Mouse (Mus musculus) limb, embryonic 10.5 days (tissue): ENCODE measurements around the gene Zdhhc22. TPM values are rescaled to one million over a fixed set of nuclear protein-coding genes. Genes with fewer than 3 reads are reported as not detected.

Experiments used
- DNase-seq: peaks from one replicate; pipeline ENCODE4 v3.0.0-alpha.2; 2017; ENCODE audit warnings: low spot score
- H3K27ac ChIP-seq: fragments of 300-500 bp; sonication (generic); 2 replicates; pipeline ENCODE4 v1.5.1; 2016; ENCODE audit warnings: mild to moderate bottlenecking
- H3K27me3 ChIP-seq: fragments of 300-500 bp; sonication (generic); 2 replicates; pipeline ENCODE4 v1.6.1; 2016; ENCODE audit warnings: low read depth, mild to moderate bottlenecking; ENCODE audit not compliant: poor library complexity, severe bottlenecking
- H3K36me3 ChIP-seq: fragments of 300-500 bp; sonication (generic); 2 replicates; pipeline ENCODE4 v1.6.1; 2016; ENCODE audit warnings: mild to moderate bottlenecking, moderate library complexity
- H3K4me1 ChIP-seq: fragments of 300-500 bp; sonication (generic); 2 replicates; pipeline ENCODE4 v1.6.1; 2016
- H3K4me3 ChIP-seq: fragments of 300-500 bp; sonication (generic); 2 replicates; pipeline ENCODE4 v1.5.1; 2016; ENCODE audit warnings: mild to moderate bottlenecking, moderate library complexity
- H3K9me3 ChIP-seq: fragments of 300-500 bp; sonication (generic); replicated peaks from 2 replicates; pipeline ENCODE4 v1.6.1; 2016; ENCODE audit warnings: mild to moderate bottlenecking
- WGBS: fragments of 180-500 bp; shearing (Covaris S2); methylation state at CpG from one replicate; pipeline ENCODE4 v1.1.7; 2016; 5-methylcytosine and 5-hydroxymethylcytosine counted together
- polyA plus RNA-seq: library from polyadenylated mRNA; unstranded; fragments of >200 nt; fragmentation: Nextera tagmentation; extraction: Ambion mirVana; gene quantifications from 2 replicates; pipeline ENCODE4 v1.2.1, GENCODE M21; 2016

Gene Zdhhc22
- polyA plus RNA-seq, 1 experiment from 2014 or later: 0.04 TPM

GRCm38 (mm10) chr12:87017041-87017440 is 26.8 kb upstream of the Zdhhc22 start:
- Histone ChIP-seq H3K9me3 (no peaks in the 10 kb centered on the region), H3K4me1 (no peaks in the 10 kb centered on the region), H3K4me3 (no peak overlapping the region), H3K27me3 (no peaks in the 10 kb centered on the region), H3K36me3 (no peaks in the 10 kb centered on the region), H3K27ac (no peak overlapping the region)
- WGBS: 48% methylated on average over 3 of the region's 3 CpGs
- DNase-seq: no peak

GRCm38 (mm10) chr12:87004596-87004995 is 14.4 kb upstream of the Zdhhc22 start:
- WGBS: 81% methylated on average over 4 of the region's 4 CpGs
- Histone ChIP-seq H3K27me3 (no peaks in the 10 kb centered on the region), H3K9me3 (no peaks in the 10 kb centered on the region), H3K4me3 (no peak overlapping the region), H3K4me1 (no peaks in the 10 kb centered on the region), H3K36me3 (no peaks in the 10 kb centered on the region), H3K27ac (no peak overlapping the region)
- DNase-seq: no peak

GRCm38 (mm10) chr12:87003606-87004005 is 13.4 kb upstream of the Zdhhc22 start:
- Histone ChIP-seq H3K9me3 (no peaks in the 10 kb centered on the region), H3K4me1 (no peaks in the 10 kb centered on the region), H3K27ac (no peak overlapping the region), H3K4me3 (no peak overlapping the region), H3K27me3 (no peaks in the 10 kb centered on the region), H3K36me3 (no peaks in the 10 kb centered on the region)
- DNase-seq: no peak
- WGBS: 62% methylated on average over 3 of the region's 3 CpGs

- Histone ChIP-seq H3K27me3 (no peaks in the 10 kb centered on the region), H3K4me1 (no peaks in the 10 kb centered on the region), H3K36me3 (no peaks in the 10 kb centered on the region), H3K9me3 (no peaks in the 10 kb centered on the region), H3K4me3 (no peak overlapping the region), H3K27ac (no peak overlapping the region)
- no peak for DNase-seq
- 75% methylated on average over 7 of the region's 7 CpGs for WGBS
Observed at GRCm38 (mm10) chr12:87002815-87003214, 12.6 kb upstream of the Zdhhc22 start.

- no peak overlapping the region for H3K27ac ChIP-seq
- no peaks in the 10 kb centered on the region for H3K4me1 ChIP-seq
- DNase-seq: no peak
- no peaks in the 10 kb centered on the region for H3K9me3 ChIP-seq
- H3K36me3 ChIP-seq: no peaks in the 10 kb centered on the region
- H3K4me3 ChIP-seq: no peak overlapping the region
- WGBS: 60% methylated on average over 7 of the region's 7 CpGs
- no peaks in the 10 kb centered on the region for H3K27me3 ChIP-seq
Observed at GRCm38 (mm10) chr12:87002209-87002608, 12.0 kb upstream of the Zdhhc22 start.

GRCm38 (mm10) chr12:87000840-87001176 is 10.6 kb upstream of the Zdhhc22 start:
- WGBS: 59% methylated on average over 6 of the region's 6 CpGs

GRCm38 (mm10) chr12:87000151-87000839 is 10.1 kb upstream of the Zdhhc22 start:
- H3K4me3 ChIP-seq: no peak overlapping the region
- H3K27me3 ChIP-seq: no peaks in the 10 kb centered on the region
- no peaks in the 10 kb centered on the region for H3K36me3 ChIP-seq
- no peaks in the 10 kb centered on the region for H3K9me3 ChIP-seq
- no peak overlapping the region for H3K27ac ChIP-seq
- DNase-seq: no peak
- no peaks in the 10 kb centered on the region for H3K4me1 ChIP-seq
- WGBS: 67% methylated on average over 5 of the region's 5 CpGs

More at GRCm38 (mm10) chr12:87000840-87001176, 10.6 kb upstream of the Zdhhc22 start:
- DNase-seq: no peak
- Histone ChIP-seq H3K9me3 (no peaks in the 10 kb centered on the region), H3K4me1 (no peaks in the 10 kb centered on the region), H3K27ac (no peak overlapping the region), H3K27me3 (no peaks in the 10 kb centered on the region), H3K4me3 (no peak overlapping the region), H3K36me3 (no peaks in the 10 kb centered on the region)

- H3K27ac ChIP-seq: no peak overlapping the region
- H3K9me3 ChIP-seq: no peaks in the 10 kb centered on the region
- no peaks in the 10 kb centered on the region for H3K36me3 ChIP-seq
- WGBS: 77% methylated on average over 10 of the region's 10 CpGs
- H3K4me3 ChIP-seq: no peak overlapping the region
- no peaks in the 10 kb centered on the region for H3K27me3 ChIP-seq
- DNase-seq: no peak
- H3K4me1 ChIP-seq: no peaks in the 10 kb centered on the region
Observed at GRCm38 (mm10) chr12:86999283-86999820, 9.1 kb upstream of the Zdhhc22 start.

GRCm38 (mm10) chr12:86998699-86999098 is 8.5 kb upstream of the Zdhhc22 start:
- 79% methylated on average over 4 of the region's 4 CpGs for whole genome bisulfite sequencing

GRCm38 (mm10) chr12:86995931-86996330 is 5.7 kb upstream of the Zdhhc22 start:
- no peak for DNase-seq
- Histone ChIP-seq H3K27ac (no peak overlapping the region), H3K4me3 (no peak overlapping the region), H3K36me3 (no peaks in the 10 kb centered on the region), H3K9me3 (no peaks in the 10 kb centered on the region), H3K4me1 (no peaks in the 10 kb centered on the region), H3K27me3 (peaks cover 18% of the 10 kb centered on the region)
- WGBS: 78% methylated on average over 6 of the region's 6 CpGs

More at GRCm38 (mm10) chr12:86998699-86999098, 8.5 kb upstream of the Zdhhc22 start:
- no peak for DNase-seq
- no peaks in the 10 kb centered on the region for H3K4me1 ChIP-seq
- H3K9me3 ChIP-seq: no peaks in the 10 kb centered on the region
- H3K27ac ChIP-seq: no peak overlapping the region
- no peaks in the 10 kb centered on the region for H3K27me3 ChIP-seq
- H3K36me3 ChIP-seq: no peaks in the 10 kb centered on the region
- H3K4me3 ChIP-seq: no peak overlapping the region

GRCm38 (mm10) chr12:86994776-86995175 is 4.5 kb upstream of the Zdhhc22 start:
- no peak for DNase-seq
- Histone ChIP-seq H3K36me3 (no peaks in the 10 kb centered on the region; the same call in 1 of the 2 replicates), H3K4me1 (peaks cover 10% of the 10 kb centered on the region), H3K27ac (no peak overlapping the region), H3K4me3 (no peak overlapping the region), H3K27me3 (peaks cover 29% of the 10 kb centered on the region), H3K9me3 (no peaks in the 10 kb centered on the region)
- 67% methylated on average over 3 of the region's 3 CpGs for WGBS

GRCm38 (mm10) chr12:86994166-86994565 is 3.9 kb upstream of the Zdhhc22 start:
- Histone ChIP-seq H3K36me3 (no peaks in the 10 kb centered on the region; the same call in 1 of the 2 replicates), H3K9me3 (no peaks in the 10 kb centered on the region), H3K27ac (no peak overlapping the region), H3K27me3 (peaks cover 36% of the 10 kb centered on the region), H3K4me1 (peaks cover 14% of the 10 kb centered on the region), H3K4me3 (no peak overlapping the region)
- DNase-seq: no peak
- 37% methylated on average over 4 of the region's 4 CpGs for WGBS

GRCm38 (mm10) chr12:86990755-86991110 is 503 bp upstream of the Zdhhc22 start:
- DNase-seq: no peak
- no peaks in the 10 kb centered on the region; the same call in 1 of the 2 replicates for H3K36me3 ChIP-seq
- peaks cover 14% of the 10 kb centered on the region for H3K4me1 ChIP-seq
- WGBS: 50% methylated on average over 2 of the region's 2 CpGs
- no peaks in the 10 kb centered on the region for H3K9me3 ChIP-seq
- H3K27ac ChIP-seq: no peak overlapping the region
- H3K27me3 ChIP-seq: peaks cover 70% of the 10 kb centered on the region
- no peak overlapping the region for H3K4me3 ChIP-seq
